Mouse (Mus musculus): ENCODE measurements at regions not wholly inside any gene's neighbourhood (a gene's known extent, or its start where the extent isn't known, plus 50 kb on each side); places are given as distances from the start of the nearest gene placed in this dataset.

DNA sequence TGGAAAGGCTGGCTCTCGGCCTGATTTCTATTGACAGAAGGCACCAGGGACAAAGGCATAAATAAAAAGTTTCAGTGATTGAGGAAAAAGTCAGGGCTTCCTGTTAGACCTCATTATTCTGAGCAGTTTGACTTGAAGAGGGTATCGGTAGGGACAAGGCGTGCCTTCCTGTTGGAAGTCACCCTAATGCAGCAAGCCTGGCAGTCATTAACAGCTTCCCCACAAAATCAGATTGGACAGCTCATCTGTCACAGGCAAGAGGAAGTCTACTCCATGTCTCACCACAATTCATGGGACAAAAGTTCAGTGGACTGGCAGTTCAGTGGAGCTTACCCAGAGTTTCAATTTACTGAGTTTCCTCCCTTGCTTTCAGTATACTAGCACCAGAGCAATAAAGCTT is 715.5 kb downstream of the Fam181b start:
- no peak for DNase-seq (ENCODE audit: low read depth, low spot score)

DNA sequence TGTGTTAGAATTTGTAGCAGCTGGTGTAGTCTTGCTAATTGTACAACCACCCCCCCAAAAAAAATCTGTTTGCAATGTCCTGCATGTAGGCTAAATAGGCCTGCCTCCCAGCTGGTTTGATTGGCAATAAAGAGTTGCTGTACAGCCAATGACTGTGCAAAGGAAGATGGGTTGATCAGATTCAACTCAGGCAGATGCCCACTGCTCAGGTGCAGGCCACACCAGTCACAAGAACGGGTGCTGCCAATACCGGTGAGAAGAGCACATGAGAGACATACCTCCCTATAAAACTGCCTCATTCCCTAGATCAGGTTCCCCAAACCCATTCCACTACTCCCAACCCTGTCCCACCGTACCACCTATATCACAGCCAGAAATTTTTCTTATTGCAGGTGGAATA is 756.0 kb downstream of the Fam181b start:
- no peak for DNase-seq (ENCODE audit: low read depth, low spot score)

GRCm38 (mm10) chr7:93836169-93836568 is 756.5 kb downstream of the Fam181b start:
- DNase-seq (ENCODE audit: low read depth, low spot score), result no peak

GRCm38 (mm10) chr7:93855025-93855424 is 775.4 kb downstream of the Fam181b start:
- DNase-seq (ENCODE audit: low read depth, low spot score), result no peak

DNA sequence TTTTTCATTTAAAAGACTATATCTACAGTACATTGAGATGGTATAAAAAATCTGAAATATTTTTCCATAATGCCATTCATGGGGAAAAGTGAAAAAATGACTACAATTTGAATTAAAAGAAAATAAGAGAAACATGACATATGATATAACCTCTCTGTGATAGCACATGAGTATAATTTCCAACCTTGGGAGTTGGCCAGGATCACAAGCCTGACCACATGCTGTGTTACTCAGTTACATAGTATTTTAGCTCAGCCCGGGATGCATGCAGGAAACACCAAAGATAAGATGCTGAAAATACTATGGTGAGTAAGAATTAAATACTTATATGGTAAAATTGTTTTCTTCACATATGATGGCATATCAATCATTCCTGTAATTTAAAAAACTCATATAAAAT is 814.0 kb downstream of the Fam181b start:
- no peak for DNase-seq (ENCODE audit: low read depth, low spot score)

DNA sequence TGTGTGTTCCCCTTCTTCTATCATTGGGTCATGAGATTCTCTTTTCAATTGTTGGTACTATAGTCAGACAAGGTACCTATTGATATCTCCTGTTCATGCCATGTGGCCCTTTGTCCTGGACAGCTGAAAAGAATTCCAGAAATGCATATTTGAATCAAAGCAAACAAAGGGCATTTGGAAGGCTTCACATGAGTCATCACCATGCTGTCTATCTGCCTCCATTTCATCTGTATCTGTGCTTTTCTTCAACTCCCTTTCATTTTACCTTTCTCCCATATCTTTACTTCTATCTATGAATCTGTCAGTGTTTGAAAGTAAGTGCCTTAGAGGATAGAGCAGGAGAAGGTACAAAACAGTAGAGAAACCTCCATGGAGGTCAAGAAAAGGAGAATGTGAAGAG is 817.3 kb downstream of the Fam181b start:
- no peak for DNase-seq (ENCODE audit: low read depth, low spot score)

GRCm38 (mm10) chr7:93902770-93903169 is 823.1 kb downstream of the Fam181b start:
- DNase-seq (ENCODE audit: low read depth, low spot score), result no peak

GRCm38 (mm10) chr7:93936925-93937324 is 857.3 kb downstream of the Fam181b start:
- DNase-seq (ENCODE audit: low read depth, low spot score), result no peak

DNA sequence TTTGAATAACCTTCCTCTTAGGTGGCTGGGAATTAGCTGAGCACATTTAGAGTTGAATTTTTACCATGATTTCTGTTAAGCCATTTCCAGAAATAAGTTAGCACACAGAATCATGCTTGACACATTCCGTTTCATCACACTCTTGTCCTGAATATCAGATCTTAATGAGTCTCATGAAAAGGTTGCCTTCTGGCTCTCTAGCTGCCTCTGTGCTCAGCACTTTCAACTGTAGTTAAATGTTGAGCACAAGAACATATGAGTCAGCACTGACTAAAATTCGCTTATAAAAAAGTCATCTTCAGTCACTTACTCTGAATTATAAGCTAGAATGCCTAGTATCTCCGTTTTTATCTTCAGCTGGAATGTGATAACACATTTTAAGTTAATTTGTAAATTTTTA is 902.4 kb downstream of the Fam181b start:
- DNase-seq (ENCODE audit: low read depth, low spot score), result no peak

DNA sequence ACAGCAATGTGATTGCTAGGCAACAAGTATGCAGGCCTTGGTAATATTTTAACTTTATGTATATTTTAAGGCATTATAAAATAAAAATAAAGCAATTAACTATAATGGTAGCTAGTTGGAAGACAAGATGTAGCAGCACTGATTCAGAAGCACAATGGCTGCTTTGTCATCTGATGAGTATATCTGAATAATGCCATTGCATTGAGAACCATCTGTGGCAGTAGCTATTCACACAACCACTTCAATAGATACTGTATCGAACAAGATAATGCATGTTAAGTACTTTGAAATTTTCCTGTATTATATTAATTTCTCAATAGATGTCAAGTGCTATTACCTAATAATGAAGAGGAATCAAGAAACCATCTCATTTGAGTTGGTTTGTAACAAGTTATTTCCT is 923.1 kb downstream of the Fam181b start:
- DNase-seq (ENCODE audit: low read depth, low spot score), result no peak

DNA sequence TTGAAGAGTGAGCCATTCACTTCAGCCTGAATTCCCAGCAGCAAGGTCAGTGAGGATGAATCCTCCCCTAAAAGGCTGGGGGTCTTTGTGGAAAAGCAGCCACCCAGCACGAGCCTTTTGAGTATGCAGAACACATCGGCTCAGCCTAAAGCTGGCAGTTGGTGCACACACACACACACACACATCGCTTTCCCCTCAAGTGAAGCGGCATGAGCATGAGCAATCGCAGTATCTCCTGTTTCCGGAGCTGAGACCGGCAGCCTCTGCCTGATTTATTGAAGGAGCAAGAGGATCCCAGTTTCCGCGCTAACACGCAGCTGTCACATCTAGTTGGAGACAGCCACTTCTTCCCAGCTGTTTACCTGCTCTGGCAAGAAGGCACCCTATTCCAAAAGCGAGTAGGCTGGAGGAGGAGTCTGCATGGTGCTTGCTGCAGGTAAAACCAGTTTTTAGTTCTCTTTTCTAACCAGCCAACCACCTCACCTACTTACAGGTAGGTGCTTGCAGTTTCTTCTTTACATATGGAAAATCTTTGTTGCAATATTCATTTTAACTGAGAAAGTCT is 962.9 kb downstream of the Fam181b start:
- DNase-seq (ENCODE audit: low read depth, low spot score), result peak; percentile 17

GRCm38 (mm10) chr7:94045428-94045827 is 965.8 kb downstream of the Fam181b start:
- no peak for DNase-seq (ENCODE audit: low read depth, low spot score)

GRCm38 (mm10) chr7:94046029-94046428 is 966.4 kb downstream of the Fam181b start:
- no peak for DNase-seq (ENCODE audit: low read depth, low spot score)

GRCm38 (mm10) chr7:94061814-94062545 is 982.3 kb downstream of the Fam181b start:
- no peak for DNase-seq (ENCODE audit: low read depth, low spot score)

Measured in embryo, embryonic 11.5 days (tissue).